27 mouse cellular contexts compared by ENCODE assay signal in the genomic region with DNA sequence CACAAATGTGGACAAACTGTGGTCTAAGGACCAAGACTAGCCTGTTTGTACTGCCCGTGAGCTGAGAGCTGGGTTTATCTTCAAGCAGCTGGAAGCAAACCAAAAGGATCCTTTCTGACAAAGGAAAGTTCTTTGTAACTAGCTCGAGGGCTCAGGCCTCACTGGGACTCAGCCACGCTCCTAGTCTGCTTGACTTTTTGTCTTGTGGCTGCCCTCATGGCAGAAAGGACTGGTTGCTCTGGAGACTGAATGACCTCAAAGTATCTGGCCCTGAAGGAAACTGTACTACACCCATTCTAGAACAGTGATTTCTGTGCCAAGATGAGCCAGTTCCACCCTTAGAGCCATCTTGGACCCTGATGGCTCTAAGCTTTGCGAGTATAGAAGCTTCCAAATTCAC. TPM values are rescaled to one million over a fixed set of nuclear protein-coding genes. Genes with fewer than 3 reads are reported as not detected.
DNase-seq lines count a peak whose midpoint lies in the region; ATAC-seq and TF ChIP-seq lines count a peak whose summit lies in the region.
"Had no signal": no experiment of that assay in that cellular context is flagged by ENCODE, and none has a peak within 500 bp of the region (broad histone marks: within the 10 kb centered on the region; RNA-seq: fewer than 3 reads in every experiment).

No protein-coding gene starts in this region.

- no peaks in the 10 kb centered on the region for H3K27me3 ChIP-seq in hindbrain, postnatal 0 days (ENCODE audit: insufficient read depth, low read length)
- H3K27me3 ChIP-seq in hindbrain, embryonic 12.5 days = no peaks in the 10 kb centered on the region
- no peaks in the 10 kb centered on the region for H3K27me3 ChIP-seq in lung, embryonic 14.5 days (ENCODE audit: insufficient read depth, low read length)
- H3K27me3 ChIP-seq: CH12.LX; embryonic facial prominence, embryonic 13.5 days; forebrain, embryonic 13.5 days; hindbrain, embryonic 15.5 days; intestine, embryonic 15.5 days; Patski had no signal

- DNase-seq in adrenal gland, adult (ENCODE audit: inconsistent age in 2 of 2, low spot score in 1 of 2) = peak; percentile 31 to 73
- DNase-seq in adrenal gland, postnatal 25 days = no peak
- DNase-seq in hindbrain, postnatal 0 days (ENCODE audit: low spot score) = peak; percentile 22
- DNase-seq in lung, embryonic 14.5 days = peak; percentile 17
- DNase-seq in lung, postnatal 25 days (ENCODE audit: low spot score) = no peak
- peak; percentile 6 for DNase-seq in 3T3-L1 (ENCODE audit: low read depth, low spot score)
- no peak for DNase-seq in right cerebral cortex, postnatal 25 days
- DNase-seq: adrenal gland, adult 8-10 months; B cell, adult 2 months; cerebellum, adult 11 months; cerebellum, adult 9-11 months; cerebellum, postnatal 25 days; forebrain, postnatal 0 days; gastrocnemius, adult 2 months; gastrocnemius, postnatal 14 days; heart, adult 11 months had no signal

- H3K9me3 ChIP-seq in hindbrain, postnatal 0 days (ENCODE audit: low read length) = no peaks in the 10 kb centered on the region
- H3K9me3 ChIP-seq in hindbrain, embryonic 12.5 days (replicated peaks) = no peaks in the 10 kb centered on the region
- no peaks in the 10 kb centered on the region for H3K9me3 ChIP-seq in lung, embryonic 14.5 days (ENCODE audit: low read depth, low read length)
- H3K9me3 ChIP-seq: embryonic facial prominence, embryonic 10.5 days; embryonic facial prominence, embryonic 13.5 days; forebrain, embryonic 13.5 days; G1E; hindbrain, embryonic 15.5 days; intestine, embryonic 15.5 days had no signal

- ATAC-seq in hindbrain, postnatal 0 days = no peak
- ATAC-seq in hindbrain, embryonic 12.5 days (ENCODE audit: low FRiP score) = no peak
- no peak for ATAC-seq in lung, embryonic 14.5 days (ENCODE audit: insufficient read depth)
- ATAC-seq: forebrain, embryonic 13.5 days; forebrain, postnatal 0 days; Patski had no signal

- no peaks in the 10 kb centered on the region for H3K36me3 ChIP-seq in hindbrain, postnatal 0 days (ENCODE audit: insufficient read depth, low read length)
- no peaks in the 10 kb centered on the region for H3K36me3 ChIP-seq in hindbrain, embryonic 12.5 days
- H3K36me3 ChIP-seq in lung, embryonic 14.5 days (ENCODE audit: insufficient read depth) = no peaks in the 10 kb centered on the region
- H3K36me3 ChIP-seq: hindbrain, embryonic 15.5 days; intestine, embryonic 15.5 days had no signal

- TF ChIP-seq CTCF in hindbrain, postnatal 0 days (IDR thresholded peaks at IDR 0.05; ENCODE audit: low read depth) = no peak
- no peak for TF ChIP-seq CTCF in lung, embryonic 14.5 days (IDR thresholded peaks at IDR 0.05; ENCODE audit: low read depth)

- H3K4me3 ChIP-seq in hindbrain, postnatal 0 days (ENCODE audit: low read length) = no peak overlapping the region
- H3K4me3 ChIP-seq in hindbrain, embryonic 12.5 days = no peak overlapping the region
- H3K4me3 ChIP-seq in lung, embryonic 14.5 days (ENCODE audit: low read depth, low read length) = no peak overlapping the region
- H3K4me3 ChIP-seq: embryonic facial prominence, embryonic 10.5 days; embryonic facial prominence, embryonic 13.5 days; erythroblast, embryonic 14.5 days; forebrain, embryonic 13.5 days; gastrocnemius, adult 2 months; hindbrain, embryonic 15.5 days; intestine, embryonic 15.5 days had no signal

- no peak overlapping the region for H3K4me2 ChIP-seq in hindbrain, postnatal 0 days (ENCODE audit: low read depth, low read length)
- H3K4me2 ChIP-seq in hindbrain, embryonic 12.5 days (replicated peaks) = no peak overlapping the region
- no peak overlapping the region for H3K4me2 ChIP-seq in lung, embryonic 14.5 days
- H3K4me2 ChIP-seq: embryonic facial prominence, embryonic 13.5 days; forebrain, embryonic 13.5 days; heart, embryonic 11.5 days; hindbrain, embryonic 15.5 days had no signal

- H3K4me1 ChIP-seq in hindbrain, postnatal 0 days (ENCODE audit: insufficient read depth, low read length) = no peaks in the 10 kb centered on the region
- H3K4me1 ChIP-seq in hindbrain, embryonic 12.5 days = peaks cover 13% of the 10 kb centered on the region; the same call in 1 of the 2 replicates
- peaks cover 6% of the 10 kb centered on the region; the same call in 1 of the 2 replicates for H3K4me1 ChIP-seq in lung, embryonic 14.5 days (ENCODE audit: insufficient read depth)

- 49% methylated on average over 4 of the region's 4 CpGs for WGBS in hindbrain, postnatal 0 days
- WGBS in hindbrain, embryonic 12.5 days = 52% methylated on average over 4 of the region's 4 CpGs
- 59% methylated on average over 4 of the region's 4 CpGs for WGBS in lung, embryonic 14.5 days

- no peak overlapping the region for H3K9ac ChIP-seq in hindbrain, postnatal 0 days (replicated peaks; ENCODE audit: low read length)
- H3K9ac ChIP-seq in hindbrain, embryonic 12.5 days = no peak overlapping the region
- H3K9ac ChIP-seq in lung, embryonic 14.5 days = no peak overlapping the region
- H3K9ac ChIP-seq: embryonic facial prominence, embryonic 13.5 days; forebrain, embryonic 13.5 days; forebrain, postnatal 0 days; hindbrain, embryonic 15.5 days; intestine, embryonic 15.5 days had no signal

- H3K27ac ChIP-seq in hindbrain, postnatal 0 days = no peak overlapping the region
- no peak overlapping the region for H3K27ac ChIP-seq in hindbrain, embryonic 12.5 days
- no peak overlapping the region for H3K27ac ChIP-seq in lung, embryonic 14.5 days (ENCODE audit: low read depth)
- H3K27ac ChIP-seq: embryonic facial prominence, embryonic 10.5 days; embryonic facial prominence, embryonic 13.5 days; forebrain, embryonic 13.5 days; gastrocnemius, adult 2 months; hindbrain, embryonic 15.5 days; intestine, embryonic 15.5 days had no signal

RNA-seq across cellular contexts. Expression of a gene that starts 46.3 kb away (rescaled TPM):
- 34.0 and 44.0 TPM in 2 replicates for total RNA-seq in adrenal gland, postnatal 25 days (2021)
- total RNA-seq in hindbrain, postnatal 0 days (2014; rRNA removed) = 22.3 and 26.7 TPM in 2 replicates
- polyA plus RNA-seq in hindbrain, postnatal 0 days (2015; fragmentation: Nextera tagmentation; extraction: Ambion mirVana) = 2.5 and 2.9 TPM in 2 replicates
- polyA plus RNA-seq in hindbrain, embryonic 12.5 days (2016; fragmentation: Nextera tagmentation; extraction: Ambion mirVana) = 2.5 and 2.7 TPM in 2 replicates
- 2.3 and 2.6 TPM in 2 replicates for polyA plus RNA-seq in lung, embryonic 14.5 days (2014; fragmentation: Nextera tagmentation; extraction: Ambion mirVana)

Comparison
In these comparisons a context has a peak if more than half of its experiments do, and no peak if none do; other contexts are left out.
1. DNase-seq: peak in adrenal gland, adult (2 of 2), hindbrain, postnatal 0 days (single experiment), lung, embryonic 14.5 days (single experiment) and 3T3-L1 (single experiment); none in adrenal gland, postnatal 25 days (single experiment), lung, postnatal 25 days (single experiment) and right cerebral cortex, postnatal 25 days (single experiment).